In the genomic region with DNA sequence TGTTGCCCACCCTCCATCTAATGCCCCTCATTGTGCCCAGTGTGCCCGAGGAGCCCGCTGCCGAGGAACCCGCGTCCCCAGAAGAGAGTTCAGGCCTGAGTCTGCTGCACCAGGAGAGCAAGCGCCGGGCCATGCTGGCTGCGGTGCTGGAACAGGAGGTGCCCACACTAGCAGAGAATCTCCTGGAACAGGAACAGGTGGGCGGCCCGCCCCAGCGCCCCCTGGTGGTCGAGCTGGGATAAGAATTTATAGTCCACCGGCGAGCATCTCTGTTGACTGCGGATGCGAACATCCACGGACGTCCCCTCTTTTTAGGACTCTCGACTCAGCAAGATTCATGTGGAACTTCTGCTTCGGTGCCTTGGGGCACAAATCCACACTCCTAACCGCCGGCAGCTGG, we compare ENCODE assay signal across 8 mouse cellular contexts. TPM values are rescaled to one million over a fixed set of nuclear protein-coding genes. Genes with fewer than 3 reads are reported as not detected.
DNase-seq lines count a peak whose midpoint lies in the region; ATAC-seq and TF ChIP-seq lines count a peak whose summit lies in the region.

No protein-coding gene starts in this region.

- H3K27me3 ChIP-seq in intestine, postnatal 0 days (replicated peaks; ENCODE audit: control insufficient read depth, insufficient read depth, low read length): peaks cover 36% of the 10 kb centered on the region
- peaks cover 100% of the 10 kb centered on the region for H3K27me3 ChIP-seq in midbrain, embryonic 10.5 days (ENCODE audit: low read depth, poor library complexity, severe bottlenecking)

- TF ChIP-seq CTCF in intestine, postnatal 0 days (IDR thresholded peaks at IDR 0.05; ENCODE audit: low read depth): peak; percentile 92

- intact Hi-C loops in left cerebral cortex, postnatal 36 days (cut with DNase I): loop anchor here (5.0 kb wide), 1 partner anchor 47 kb away; no protein-coding TSS in a partner anchor

- H3K4me2 ChIP-seq in intestine, postnatal 0 days (replicated peaks; ENCODE audit: low read depth): peak overlapping the region; percentile 60

- no peak overlapping the region for H3K9ac ChIP-seq in intestine, postnatal 0 days (ENCODE audit: low read depth, low read length)

- peak overlapping the region; percentile 32 for H3K4me3 ChIP-seq in intestine, postnatal 0 days (ENCODE audit: low read depth, low read length)
- H3K4me3 ChIP-seq in midbrain, embryonic 10.5 days: peak overlapping the region; percentile 57

- no peaks in the 10 kb centered on the region for H3K9me3 ChIP-seq in intestine, postnatal 0 days (ENCODE audit: control insufficient read depth)
- H3K9me3 ChIP-seq in midbrain, embryonic 10.5 days (replicated peaks): no peaks in the 10 kb centered on the region

- H3K36me3 ChIP-seq in intestine, postnatal 0 days (ENCODE audit: control insufficient read depth, insufficient read depth): no peaks in the 10 kb centered on the region
- no peaks in the 10 kb centered on the region for H3K36me3 ChIP-seq in midbrain, embryonic 10.5 days

- 3% methylated on average over 22 of the region's 22 CpGs for WGBS in intestine, postnatal 0 days
- WGBS in midbrain, embryonic 10.5 days: 2% methylated on average over 22 of the region's 22 CpGs

- peak; percentile 53 for DNase-seq in adrenal gland, adult 8-10 months
- DNase-seq in embryo, embryonic 9.5 days (ENCODE audit: extremely low spot score): peak; percentile 83
- peak; percentile 83 for DNase-seq in left cerebral cortex, postnatal 36 days (ENCODE audit: low spot score in 2 of 2)
- DNase-seq in midbrain, embryonic 10.5 days (ENCODE audit: low spot score): peak; percentile 82
- peak; percentile 64 to 76 for DNase-seq in right cerebral cortex, postnatal 36 days (ENCODE audit: low spot score in 2 of 2)
- DNase-seq in urinary bladder, postnatal 4 days (ENCODE audit: low spot score in 2 of 2): peak; percentile 81 to 89

- peak; percentile 57 for ATAC-seq in granulocyte monocyte progenitor cell, adult 5-6 weeks (replicated peaks; ENCODE audit: poor library complexity, severe bottlenecking)
- ATAC-seq in intestine, postnatal 0 days: peak; percentile 33

- H3K4me1 ChIP-seq in intestine, postnatal 0 days (replicated peaks; ENCODE audit: control insufficient read depth, insufficient read depth, low read length): 0 out of 2 replicates have a peak, but pooled peaks cover 6% of the 10 kb centered on the region
- H3K4me1 ChIP-seq in midbrain, embryonic 10.5 days: peaks cover 24% of the 10 kb centered on the region

- H3K27ac ChIP-seq in intestine, postnatal 0 days (ENCODE audit: low read depth, low read length): no peak overlapping the region
- H3K27ac ChIP-seq in midbrain, embryonic 10.5 days (replicated peaks): peak overlapping the region; percentile 55; the same call in 1 of the 2 replicates

RNA-seq across cellular contexts. Expression of a gene that starts 10.0 kb away (rescaled TPM):
- 10 to 100 TPM; 17.3 to 27.7 (median 19.2) TPM for total RNA-seq in adrenal gland, adult 8-10 months (2022)
- 0.19 and 2.0 TPM in 2 replicates for total RNA-seq in granulocyte monocyte progenitor cell, adult 5-6 weeks (2014; fragmentation: Nextera tagmentation)
- 3.7 and 4.1 TPM in 2 replicates for total RNA-seq in granulocyte monocyte progenitor cell, adult 5-6 weeks (2017)
- polyA plus RNA-seq in intestine, postnatal 0 days (2015; fragmentation: Nextera tagmentation; extraction: Ambion mirVana): 1.8 TPM in 2 replicates
- total RNA-seq in left cerebral cortex, postnatal 36 days (2021): 1 to 10 TPM; 6.8 to 8.1 TPM
- polyA plus RNA-seq in midbrain, embryonic 10.5 days (2016; fragmentation: Nextera tagmentation; extraction: Ambion mirVana): 2.6 and 3.0 TPM in 2 replicates

RNA-seq across cellular contexts. Expression of a gene that starts 12.3 kb away (rescaled TPM):
- 1 to 10 TPM in 3 of 4 experiments, under 1 TPM in 1; 0.92 to 2.0 (median 1.1) TPM for total RNA-seq in adrenal gland, adult 8-10 months (2022)
- total RNA-seq in granulocyte monocyte progenitor cell, adult 5-6 weeks (2014; fragmentation: Nextera tagmentation): 1.8 and 6.1 TPM in 2 replicates
- 2.2 and 2.6 TPM in 2 replicates for total RNA-seq in granulocyte monocyte progenitor cell, adult 5-6 weeks (2017)
- polyA plus RNA-seq in intestine, postnatal 0 days (2015; fragmentation: Nextera tagmentation; extraction: Ambion mirVana): 1.6 and 1.8 TPM in 2 replicates
- total RNA-seq in left cerebral cortex, postnatal 36 days (2021): 1 to 10 TPM; 2.2 to 2.3 TPM
- polyA plus RNA-seq in midbrain, embryonic 10.5 days (2016; fragmentation: Nextera tagmentation; extraction: Ambion mirVana): 1.3 and 1.5 TPM in 2 replicates

RNA-seq across cellular contexts. Expression of a gene that starts 27.0 kb away (rescaled TPM):
- total RNA-seq in adrenal gland, adult 8-10 months (2022): 10 to 100 TPM; 74.7 to 93.2 (median 83.1) TPM
- total RNA-seq in granulocyte monocyte progenitor cell, adult 5-6 weeks (2014; fragmentation: Nextera tagmentation): 52.0 and 54.1 TPM in 2 replicates
- total RNA-seq in granulocyte monocyte progenitor cell, adult 5-6 weeks (2017): 16.0 and 20.0 TPM in 2 replicates
- 52.1 and 52.8 TPM in 2 replicates for polyA plus RNA-seq in intestine, postnatal 0 days (2015; fragmentation: Nextera tagmentation; extraction: Ambion mirVana)
- total RNA-seq in left cerebral cortex, postnatal 36 days (2021): 10 to 100 TPM; 87.9 to 96.5 TPM
- polyA plus RNA-seq in midbrain, embryonic 10.5 days (2016; fragmentation: Nextera tagmentation; extraction: Ambion mirVana): 91.9 and 92.2 TPM in 2 replicates

RNA-seq across cellular contexts. Expression of a gene that starts 38.3 kb away (rescaled TPM):
- total RNA-seq in adrenal gland, adult 8-10 months (2022): under 1 TPM in 1 of 4 experiments, not detected in 3; 0.66 TPM
- not detected in 2 replicates for total RNA-seq in granulocyte monocyte progenitor cell, adult 5-6 weeks (2014; fragmentation: Nextera tagmentation)
- total RNA-seq in granulocyte monocyte progenitor cell, adult 5-6 weeks (2017): 0.36 TPM in 1 of 2 replicates, not detected in the other
- 0.05 TPM in 1 of 2 replicates, not detected in the other for polyA plus RNA-seq in intestine, postnatal 0 days (2015; fragmentation: Nextera tagmentation; extraction: Ambion mirVana)
- total RNA-seq in left cerebral cortex, postnatal 36 days (2021): 1 to 10 TPM; 8.1 to 8.5 TPM
- 0.17 and 0.35 TPM in 2 replicates for polyA plus RNA-seq in midbrain, embryonic 10.5 days (2016; fragmentation: Nextera tagmentation; extraction: Ambion mirVana)

RNA-seq across cellular contexts. Expression of a gene that starts 38.7 kb away (rescaled TPM):
- total RNA-seq in adrenal gland, adult 8-10 months (2022): 1 to 10 TPM in 2 of 4 experiments, under 1 TPM in 2; 0.86 to 1.8 (median 1.4) TPM
- not detected in 2 replicates for total RNA-seq in granulocyte monocyte progenitor cell, adult 5-6 weeks (2014; fragmentation: Nextera tagmentation)
- not detected in 2 replicates for total RNA-seq in granulocyte monocyte progenitor cell, adult 5-6 weeks (2017)
- polyA plus RNA-seq in intestine, postnatal 0 days (2015; fragmentation: Nextera tagmentation; extraction: Ambion mirVana): 0.58 and 0.94 TPM in 2 replicates
- 1 to 10 TPM; 4.9 to 10.0 TPM for total RNA-seq in left cerebral cortex, postnatal 36 days (2021)
- 0.99 and 1.7 TPM in 2 replicates for polyA plus RNA-seq in midbrain, embryonic 10.5 days (2016; fragmentation: Nextera tagmentation; extraction: Ambion mirVana)
